Mouse (Mus musculus) activated CD4-positive, CD25-positive, alpha-beta regulatory T cell, adult 4 months (primary cell): Measurements from ENCODE around the gene Lrig1. TPM values are rescaled to one million over a fixed set of nuclear protein-coding genes. Genes with fewer than 3 reads are reported as not detected.
"Not testable (repeated sequence)": the region's sequence is repeated elsewhere in the genome, so short reads cannot be mapped to it uniquely, and the experiment has no call there.

Source experiments
- ATAC-seq: one replicate; pipeline ENCODE4 v1.8.0; 2017
- polyA plus RNA-seq, 2 experiments: library from polyadenylated mRNA; unstranded; fragments of 100-300 nt; shearing (Covaris generic); gene quantifications; one replicate each; pipeline ENCODE4 v1.2.1; 2017

The Lrig1 gene
- polyA plus RNA-seq, 2 experiments from 2014 or later, result 16.2 to 31.1 TPM

GRCm38 (mm10) chr6:94563203-94563940 is 136.6 kb downstream of the Lrig1 start:
- ATAC-seq, result no peak

GRCm38 (mm10) chr6:94561346-94561745 is 138.6 kb downstream of the Lrig1 start:
- no peak for ATAC-seq

DNA sequence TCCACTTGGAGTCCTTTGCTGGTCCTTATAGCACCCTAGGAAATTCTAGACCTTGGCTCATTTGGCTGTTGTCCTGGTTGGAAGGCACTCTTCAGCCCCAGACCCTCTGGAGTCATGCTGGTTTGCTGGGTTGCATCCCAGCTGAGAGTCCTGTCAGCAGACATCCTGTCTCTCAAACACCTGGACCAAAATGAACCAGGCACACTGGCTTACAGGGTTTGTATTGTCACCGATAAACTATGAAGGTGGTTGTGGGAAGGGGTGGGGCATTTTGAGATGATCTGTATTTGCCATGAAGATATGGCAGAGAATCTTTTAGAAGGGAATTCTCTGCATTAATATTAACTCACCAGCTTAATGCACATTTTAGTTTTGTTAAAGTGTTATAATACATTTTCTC is 139.1 kb downstream of the Lrig1 start:
- ATAC-seq, result no peak

- not testable (repeated sequence) for ATAC-seq
These were observed 141.4 kb downstream of the Lrig1 start for GRCm38 (mm10) chr6:94558603-94559002.

Other genes with a start within 250 kb of the Lrig1 start
- gene Slc25a26, start 199.8 kb downstream of the Lrig1 start, polyA plus RNA-seq, result 1 to 10 TPM; 2.6 to 3.8 TPM